Mouse (Mus musculus) CD8-positive naive resting alpha-beta T cell, adult 2 months (primary cell): ENCODE results near the gene Mmp23.

Source experiments
- DNase-seq, 2 experiments: peaks; one replicate each; pipeline ENCODE4 v3.0.0; 2022; ENCODE audit warnings: low read depth in 2 of 2, low spot score in 2 of 2

Gene Mmp23

GRCm38 (mm10) chr4:155601997-155602456, 51.2 kb downstream of the Mmp23 start:
- DNase-seq, result no peak

- peak; percentile 86 to 94 for DNase-seq
These were observed 51.8 kb downstream of the Mmp23 start, which contains the start of gene Slc35e2 for GRCm38 (mm10) chr4:155601091-155601996. Slc35e2 (plus strand) TSS chr4:155601416.
